Mouse (Mus musculus): ENCODE measurements around the gene Tiam2.

Tiam2 gene

DNA sequence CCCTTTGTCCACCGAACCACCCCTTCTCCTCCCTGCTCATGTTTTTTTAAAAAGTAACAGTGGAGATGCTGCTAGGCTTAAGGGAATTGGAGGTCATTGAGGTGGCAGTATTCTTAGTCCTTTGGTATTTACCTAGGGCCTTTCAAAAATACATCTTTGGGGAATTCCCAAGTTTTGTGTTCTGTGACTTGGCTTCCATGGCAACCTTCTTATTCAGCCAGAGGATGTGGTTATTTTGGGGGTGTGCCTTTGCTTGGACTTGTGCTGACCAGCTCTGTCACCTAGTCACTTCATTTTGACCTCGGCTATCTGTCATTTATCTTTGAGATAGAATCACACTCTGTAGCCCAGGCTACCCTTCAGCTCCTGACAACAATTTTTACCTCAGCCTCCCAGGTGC lies 68.6 kb downstream of the Tiam2 start:
- no peak for DNase-seq (ENCODE audit: low read depth, low spot score)

- no peak for DNase-seq (ENCODE audit: low read depth, low spot score)
These were observed 70.5 kb downstream of the Tiam2 start for GRCm38 (mm10) chr17:3396881-3397281.

GRCm38 (mm10) chr17:3397836-3398235 lies 71.5 kb downstream of the Tiam2 start:
- DNase-seq (ENCODE audit: low read depth, low spot score): no peak

- DNase-seq (ENCODE audit: low read depth, low spot score): no peak
These were observed 79.1 kb downstream of the Tiam2 start for GRCm38 (mm10) chr17:3405350-3406073.

DNA sequence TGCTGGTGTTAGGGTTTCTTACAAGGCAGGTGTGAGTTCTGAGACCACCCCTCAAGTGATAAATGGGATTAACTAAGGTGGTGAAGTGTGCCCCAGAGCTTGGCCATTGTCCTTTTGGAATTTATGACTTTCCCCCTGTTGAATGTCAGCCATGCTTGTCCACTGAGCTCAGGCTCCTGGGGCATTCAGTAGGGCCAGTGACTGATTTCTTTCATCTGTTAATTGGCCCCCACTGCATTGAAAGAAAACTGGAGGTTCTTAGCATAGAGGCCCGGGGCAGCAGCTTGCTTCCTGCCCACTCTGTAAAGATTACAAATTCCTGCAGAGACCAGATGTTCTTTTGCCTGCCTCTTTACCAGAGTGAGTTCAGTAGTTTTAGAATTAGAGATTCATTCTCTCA lies 80.7 kb downstream of the Tiam2 start:
- DNase-seq (ENCODE audit: low read depth, low spot score): no peak

DNA sequence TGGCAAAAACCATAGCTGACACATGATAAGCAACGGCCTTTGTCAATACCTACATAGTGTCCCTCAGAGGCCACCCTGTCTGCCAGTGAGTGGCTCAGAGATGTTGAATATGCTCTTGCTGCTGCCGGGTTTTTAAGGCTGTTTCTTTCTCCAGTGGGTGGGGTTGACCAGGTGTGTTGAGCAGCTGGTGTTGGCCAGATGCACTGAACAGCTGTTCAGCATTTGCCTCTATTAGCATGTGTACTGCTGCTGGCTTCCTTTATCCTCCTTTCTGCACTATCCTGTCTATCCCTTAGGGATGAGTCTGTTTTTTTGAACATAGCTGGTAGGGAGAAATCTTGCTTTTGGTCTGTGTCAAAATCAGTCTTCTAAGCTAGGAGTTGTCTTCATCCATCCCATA lies 83.9 kb downstream of the Tiam2 start:
- DNase-seq (ENCODE audit: low read depth, low spot score): no peak

DNA sequence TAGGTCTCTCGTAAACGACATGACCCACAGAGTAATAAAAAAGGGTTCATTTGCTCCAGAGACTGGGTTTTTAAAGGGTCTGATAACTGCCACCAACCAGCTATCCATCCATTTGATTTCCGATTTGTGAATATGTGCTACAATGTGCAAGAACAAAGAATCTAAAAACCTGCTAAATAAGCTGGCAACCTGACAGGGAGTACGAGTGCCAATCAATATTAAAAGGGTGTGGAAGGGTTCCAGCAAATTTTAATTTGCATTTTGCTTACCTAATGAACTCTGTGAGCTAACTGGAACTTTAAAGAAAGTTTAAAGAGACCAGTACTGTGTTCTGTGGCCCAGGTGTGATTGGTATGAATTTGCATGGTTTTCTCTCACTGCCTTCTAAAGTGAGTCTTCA lies 86.4 kb downstream of the Tiam2 start:
- DNase-seq (ENCODE audit: low read depth, low spot score): no peak

GRCm38 (mm10) chr17:3415580-3415979 lies 89.2 kb downstream of the Tiam2 start:
- no peak for DNase-seq (ENCODE audit: low read depth, low spot score)

- no peak for DNase-seq (ENCODE audit: low read depth, low spot score)
These were observed 90.0 kb downstream of the Tiam2 start for GRCm38 (mm10) chr17:3416401-3416800.

GRCm38 (mm10) chr17:3419368-3419928 lies 93.1 kb downstream of the Tiam2 start:
- DNase-seq (ENCODE audit: low read depth, low spot score): no peak

GRCm38 (mm10) chr17:3420148-3420547 lies 93.8 kb downstream of the Tiam2 start:
- no peak for DNase-seq (ENCODE audit: low read depth, low spot score)

DNA sequence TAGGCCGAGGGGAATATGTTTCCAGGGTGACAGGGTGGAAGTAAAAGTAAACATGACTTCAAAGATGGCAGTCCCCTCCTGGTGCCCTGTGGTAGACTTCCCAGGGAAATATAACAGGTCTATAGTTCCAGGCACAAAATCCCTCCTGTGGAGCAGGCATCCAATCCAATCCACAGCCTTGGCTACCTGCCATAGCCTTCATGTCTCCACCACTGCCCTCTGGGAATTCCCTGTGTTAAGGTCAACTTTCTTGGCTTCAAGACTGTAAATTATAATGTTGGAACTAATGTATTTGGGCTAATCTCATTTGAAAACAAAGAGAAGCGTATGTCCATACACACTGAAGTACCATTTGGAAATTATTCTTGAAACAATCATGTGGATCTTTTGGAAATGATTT lies 97.0 kb downstream of the Tiam2 start:
- DNase-seq (ENCODE audit: low read depth, low spot score): no peak

DNA sequence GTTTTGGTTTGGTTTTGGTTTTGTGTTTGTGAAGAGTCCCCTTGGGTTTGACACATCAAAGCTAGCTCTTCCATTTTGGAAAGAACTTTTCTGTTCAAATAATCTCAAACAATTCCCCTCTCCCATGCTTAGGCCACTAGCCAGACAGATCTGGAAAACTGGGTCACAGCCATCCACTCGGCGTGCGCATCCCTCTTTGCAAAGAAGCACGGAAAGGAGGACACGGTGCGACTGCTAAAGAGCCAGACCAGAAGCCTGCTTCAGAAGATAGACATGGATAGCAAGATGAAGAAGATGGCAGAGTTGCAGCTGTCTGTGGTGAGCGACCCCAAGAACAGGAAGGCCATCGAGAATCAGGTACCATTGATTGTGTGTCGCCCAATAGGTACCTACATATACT lies 102.3 kb downstream of the Tiam2 start:
- DNase-seq (ENCODE audit: low read depth, low spot score): no peak

GRCm38 (mm10) chr17:3432590-3433498 lies 106.5 kb downstream of the Tiam2 start:
- DNase-seq (ENCODE audit: low read depth, low spot score): no peak

- no peak for DNase-seq (ENCODE audit: low read depth, low spot score)
These were observed 107.3 kb downstream of the Tiam2 start for GRCm38 (mm10) chr17:3433521-3434271.

- no peak for DNase-seq (ENCODE audit: low read depth, low spot score)
These were observed 108.9 kb downstream of the Tiam2 start for GRCm38 (mm10) chr17:3435299-3435698.

- DNase-seq (ENCODE audit: low read depth, low spot score): no peak
These were observed 110.6 kb downstream of the Tiam2 start for GRCm38 (mm10) chr17:3436841-3437515.

- DNase-seq (ENCODE audit: low read depth, low spot score): no peak
These were observed 116.4 kb downstream of the Tiam2 start for GRCm38 (mm10) chr17:3442526-3443401.

DNA sequence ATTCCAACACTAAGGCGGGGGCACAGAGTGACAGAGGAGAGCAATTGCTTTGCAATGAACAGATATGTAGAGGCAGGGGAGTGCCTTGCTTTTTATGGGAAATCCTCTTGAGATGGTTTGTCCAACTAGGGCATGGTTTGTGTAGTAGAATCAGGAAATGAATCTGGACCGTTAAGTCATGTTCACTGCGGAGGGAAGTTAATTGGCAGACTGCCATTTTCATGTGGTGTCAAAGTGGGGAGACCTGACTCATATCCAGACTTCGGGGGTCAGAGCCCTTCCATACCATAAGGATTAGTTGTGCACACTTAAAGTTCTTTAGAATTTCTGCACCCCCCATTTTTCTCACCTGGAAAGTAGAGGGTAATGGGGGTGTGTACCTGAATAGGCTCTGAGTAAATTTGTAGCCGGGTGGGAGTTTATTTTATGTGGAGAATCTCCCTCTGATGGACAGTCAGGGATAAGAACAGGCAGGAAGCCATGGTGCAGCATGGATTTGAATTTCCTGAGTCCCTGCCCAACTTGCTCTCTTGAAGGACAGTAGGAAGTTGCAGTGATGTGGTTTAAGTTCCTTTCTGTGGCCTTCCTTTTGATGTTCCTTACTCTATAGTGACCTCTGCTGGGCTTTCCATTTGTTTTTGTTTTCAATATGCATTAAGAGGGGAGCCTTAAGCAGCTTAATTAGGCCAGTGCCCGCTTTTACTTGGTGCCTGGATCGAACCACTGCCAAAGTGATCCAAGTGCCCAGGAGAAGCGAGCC lies 120.0 kb downstream of the Tiam2 start:
- no peak for DNase-seq (ENCODE audit: low read depth, low spot score)

GRCm38 (mm10) chr17:3448725-3449124 lies 122.4 kb downstream of the Tiam2 start:
- DNase-seq (ENCODE audit: low read depth, low spot score): no peak

Measured in WW6 (cell line).